Mouse (Mus musculus) cerebellum, postnatal 14 days (tissue): Measurements from ENCODE around the gene Ltbr.

ENCODE experiments used
- DNase-seq, 2 experiments: peaks; one replicate each; pipeline ENCODE4 v3.0.0; 2021; ENCODE audit warnings: mixed read lengths in 2 of 2

Ltbr gene

GRCm38 (mm10) chr6:125344084-125344483 is 30.4 kb upstream of the Ltbr start:
- no peak for DNase-seq

GRCm38 (mm10) chr6:125342198-125342597 is 28.5 kb upstream of the Ltbr start:
- DNase-seq = no peak

- no peak for DNase-seq
These were observed 26.6 kb upstream of the Ltbr start for GRCm38 (mm10) chr6:125340244-125340643.

GRCm38 (mm10) chr6:125338791-125339660 is 25.3 kb upstream of the Ltbr start:
- DNase-seq = no peak

GRCm38 (mm10) chr6:125334356-125334755 is 20.7 kb upstream of the Ltbr start:
- no peak for DNase-seq

GRCm38 (mm10) chr6:125333112-125333899 is 19.6 kb upstream of the Ltbr start:
- no peak for DNase-seq

GRCm38 (mm10) chr6:125330626-125331326 is 17.1 kb upstream of the Ltbr start:
- DNase-seq = peak; percentile 52 to 70

GRCm38 (mm10) chr6:125328243-125328642 is 14.6 kb upstream of the Ltbr start:
- DNase-seq = no peak

- no peak for DNase-seq
These were observed 11.7 kb upstream of the Ltbr start for GRCm38 (mm10) chr6:125325337-125325736.

- DNase-seq = no peak
These were observed 9.9 kb upstream of the Ltbr start for GRCm38 (mm10) chr6:125323547-125323946.

- DNase-seq = no peak
These were observed 9.1 kb upstream of the Ltbr start for GRCm38 (mm10) chr6:125322794-125323193.

GRCm38 (mm10) chr6:125321114-125321855 is 7.6 kb upstream of the Ltbr start:
- DNase-seq = no peak

GRCm38 (mm10) chr6:125320323-125320722 is 6.6 kb upstream of the Ltbr start, which contains the start of gene Scnn1a:
Gene Scnn1a (plus strand): TSS chr6:125320659.
- no peak for DNase-seq

GRCm38 (mm10) chr6:125319919-125320296 is 6.2 kb upstream of the Ltbr start:
- no peak for DNase-seq

- DNase-seq = no peak
These were observed 5.6 kb upstream of the Ltbr start for GRCm38 (mm10) chr6:125318981-125319918.

GRCm38 (mm10) chr6:125317077-125317476 is 3.4 kb upstream of the Ltbr start:
- DNase-seq = no peak

GRCm38 (mm10) chr6:125314746-125315145 is 1.1 kb upstream of the Ltbr start:
- DNase-seq = no peak

GRCm38 (mm10) chr6:125314231-125314563 is 512 bp upstream of the Ltbr start:
- DNase-seq = no peak

GRCm38 (mm10) chr6:125312581-125313355 is 917 bp downstream of the Ltbr start:
- DNase-seq = no peak

- DNase-seq = no peak
These were observed 1.5 kb downstream of the Ltbr start for GRCm38 (mm10) chr6:125312171-125312570.

GRCm38 (mm10) chr6:125309406-125309805 is 4.3 kb downstream of the Ltbr start:
- peak in 1 of 2 experiments; percentile 39 for DNase-seq
